Mouse (Mus musculus): ENCODE results near the gene Neto2. TPM values are rescaled to one million over a fixed set of nuclear protein-coding genes. Genes with fewer than 3 reads are reported as not detected.

The Neto2 gene
- polyA plus RNA-seq (2015; fragmentation: Nextera tagmentation; extraction: Ambion mirVana) = 41.2 and 42.3 TPM in 2 replicates

DNA sequence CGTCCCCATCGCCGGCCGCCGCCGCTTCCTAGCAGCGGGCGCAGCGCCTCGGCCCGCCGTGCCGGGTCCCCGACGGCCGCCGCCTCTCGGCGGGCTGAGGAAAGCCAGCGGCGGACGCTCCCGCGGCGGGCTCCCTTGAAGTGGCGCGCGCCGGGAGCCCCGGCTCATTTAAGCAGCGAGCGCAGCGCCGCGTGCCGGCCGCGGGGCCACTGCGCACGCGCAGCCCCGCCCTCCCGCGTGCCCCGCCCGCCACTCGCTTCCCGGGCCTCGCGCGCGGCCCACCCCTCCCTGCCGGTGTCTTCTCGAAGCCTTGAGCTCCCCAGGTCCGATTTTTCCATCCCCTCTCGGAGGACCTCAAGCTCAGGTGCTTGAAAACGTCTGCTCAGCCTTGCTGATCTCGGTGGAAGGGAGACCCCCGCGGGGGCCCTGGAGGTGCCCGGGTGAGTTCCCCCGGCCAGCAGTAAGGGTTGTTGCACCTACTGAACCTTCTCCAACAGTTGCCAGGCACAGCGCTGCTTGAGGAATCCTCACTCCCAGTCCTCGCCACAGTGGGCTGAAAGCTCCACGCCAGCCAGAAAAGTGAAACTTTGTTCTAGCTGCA, at the start of gene Neto2:
TSS of gene Neto2 (minus strand) at position 174 of the 601 bp plus-strand sequence.
- no peaks in the 10 kb centered on the region for H3K36me3 ChIP-seq
- peaks cover 13% of the 10 kb centered on the region for H3K27me3 ChIP-seq
- peak within 1 kb of the TSS; percentile 95 for H3K9ac ChIP-seq
- peak; percentile 91 for ATAC-seq (ENCODE audit: low read depth)
- H3K27ac ChIP-seq (replicated peaks) = peak within 1 kb of the TSS; percentile 98
- H3K4me1 ChIP-seq (replicated peaks) = peaks cover 12% of the 10 kb centered on the region
- H3K4me3 ChIP-seq = peak within 1 kb of the TSS; percentile 68
- 5% methylated on average over 59 of the region's 65 CpGs for whole genome bisulfite sequencing
- H3K9me3 ChIP-seq = no peaks in the 10 kb centered on the region
- peak within 1 kb of the TSS; percentile 73 for H3K4me2 ChIP-seq

DNA sequence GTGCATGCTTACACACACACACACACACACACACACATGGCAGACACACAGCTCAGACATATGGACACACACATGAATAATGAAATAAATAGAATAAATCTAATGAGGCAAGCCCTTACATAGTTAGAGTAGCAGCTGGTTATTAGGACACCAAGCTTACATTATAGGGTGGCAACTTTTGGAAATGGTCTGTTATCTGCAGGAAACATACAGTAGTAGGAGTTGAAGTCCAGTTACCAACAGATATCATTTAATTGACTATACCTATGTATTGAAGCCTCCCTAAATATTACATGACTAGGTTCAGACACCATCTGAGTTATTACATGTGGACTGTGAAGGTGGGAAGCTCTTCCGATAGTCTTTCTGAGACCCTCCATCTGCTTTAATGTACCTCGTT, 44.3 kb upstream of the Neto2 start:
- Histone ChIP-seq H3K27ac (replicated peaks) (no peak overlapping the region), H3K4me3 (no peak overlapping the region), H3K9ac (no peak overlapping the region), H3K4me2 (no peak overlapping the region), H3K9me3 (no peaks in the 10 kb centered on the region), H3K27me3 (no peaks in the 10 kb centered on the region), H3K36me3 (no peaks in the 10 kb centered on the region), H3K4me1 (replicated peaks) (no peaks in the 10 kb centered on the region)
- 96% methylated on average over 2 of the region's 2 CpGs for WGBS
- no peak for ATAC-seq (ENCODE audit: low read depth)

DNA sequence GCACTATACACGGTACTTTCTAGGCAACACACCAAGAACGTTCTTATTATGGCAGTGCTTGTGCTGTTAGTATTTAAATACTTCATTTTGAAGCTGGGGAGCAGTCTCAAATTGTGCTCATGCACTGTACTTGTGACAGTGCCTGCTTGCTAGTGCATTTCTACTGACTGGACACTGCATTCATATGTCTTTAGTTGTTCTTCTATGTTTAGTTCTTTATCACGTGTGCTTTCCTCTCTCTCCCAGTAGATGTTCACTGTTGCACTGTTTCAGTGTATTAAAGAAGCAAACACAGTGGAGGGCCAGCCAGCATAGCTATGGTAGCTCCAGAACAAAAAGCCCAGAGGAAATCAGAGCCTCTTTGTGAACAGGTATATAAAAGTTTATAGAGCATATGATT, 29.8 kb upstream of the Neto2 start:
- WGBS = 95% methylated on average over 3 of the region's 3 CpGs
- Histone ChIP-seq H3K27me3 (no peaks in the 10 kb centered on the region), H3K9me3 (no peaks in the 10 kb centered on the region), H3K4me1 (replicated peaks) (no peaks in the 10 kb centered on the region), H3K27ac (replicated peaks) (no peak overlapping the region), H3K4me3 (no peak overlapping the region), H3K36me3 (peaks cover 31% of the 10 kb centered on the region), H3K4me2 (no peak overlapping the region), H3K9ac (no peak overlapping the region)
- no peak for ATAC-seq (ENCODE audit: low read depth)

DNA sequence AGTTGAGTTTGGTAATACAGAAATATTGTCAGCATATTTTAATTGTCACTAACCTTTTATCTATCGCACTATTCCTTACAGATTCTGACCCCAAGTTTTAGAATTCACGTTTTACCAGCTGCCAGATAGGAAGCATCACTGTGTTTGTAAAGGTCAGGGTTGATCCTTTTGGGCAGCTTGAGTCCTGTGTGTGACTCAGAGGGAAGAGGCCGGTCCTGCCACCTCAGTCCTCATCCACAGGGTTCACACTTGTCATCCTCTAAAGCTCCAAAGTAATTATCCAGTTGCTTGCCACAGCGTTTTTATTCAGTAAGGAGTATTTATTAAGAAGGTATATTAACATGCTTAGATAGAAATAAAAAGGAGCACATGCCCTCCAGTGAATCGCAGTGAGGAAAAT, 16.5 kb upstream of the Neto2 start:
- no peak overlapping the region for H3K4me3 ChIP-seq
- no peaks in the 10 kb centered on the region for H3K4me1 ChIP-seq (replicated peaks)
- WGBS = 87% methylated on average over 5 of the region's 5 CpGs
- H3K27ac ChIP-seq (replicated peaks) = no peak overlapping the region
- peaks cover 20% of the 10 kb centered on the region; the same call in 1 of the 2 replicates for H3K36me3 ChIP-seq
- H3K9me3 ChIP-seq = no peaks in the 10 kb centered on the region
- H3K4me2 ChIP-seq = no peak overlapping the region
- ATAC-seq (ENCODE audit: low read depth) = no peak
- H3K27me3 ChIP-seq = no peaks in the 10 kb centered on the region
- H3K9ac ChIP-seq = no peak overlapping the region

DNA sequence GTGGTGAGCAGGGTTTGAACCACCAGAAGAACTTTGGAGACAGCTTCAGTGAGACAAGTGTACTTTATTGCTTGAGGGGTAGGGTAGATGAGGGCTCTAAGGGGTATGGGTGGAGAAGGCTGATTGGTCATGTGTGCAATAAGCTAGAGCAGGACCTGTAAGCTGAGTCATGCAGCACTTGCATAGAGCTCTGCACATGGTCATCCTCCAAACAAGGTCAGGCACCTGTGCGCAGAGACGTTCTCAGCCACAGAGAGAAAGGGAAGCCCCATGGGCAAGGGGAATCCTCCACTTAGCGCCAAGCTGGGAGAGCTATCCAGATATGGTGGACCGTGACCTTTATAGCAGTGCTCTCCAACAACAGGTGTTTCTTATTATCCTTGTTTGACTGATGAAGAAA, 16.0 kb upstream of the Neto2 start:
- Histone ChIP-seq H3K4me1 (replicated peaks) (no peaks in the 10 kb centered on the region), H3K27ac (replicated peaks) (no peak overlapping the region), H3K4me2 (no peak overlapping the region), H3K9me3 (no peaks in the 10 kb centered on the region), H3K4me3 (no peak overlapping the region), H3K27me3 (no peaks in the 10 kb centered on the region), H3K9ac (no peak overlapping the region), H3K36me3 (peaks cover 16% of the 10 kb centered on the region; the same call in 1 of the 2 replicates)
- WGBS = 97% methylated on average over 4 of the region's 4 CpGs
- ATAC-seq (ENCODE audit: low read depth) = no peak

DNA sequence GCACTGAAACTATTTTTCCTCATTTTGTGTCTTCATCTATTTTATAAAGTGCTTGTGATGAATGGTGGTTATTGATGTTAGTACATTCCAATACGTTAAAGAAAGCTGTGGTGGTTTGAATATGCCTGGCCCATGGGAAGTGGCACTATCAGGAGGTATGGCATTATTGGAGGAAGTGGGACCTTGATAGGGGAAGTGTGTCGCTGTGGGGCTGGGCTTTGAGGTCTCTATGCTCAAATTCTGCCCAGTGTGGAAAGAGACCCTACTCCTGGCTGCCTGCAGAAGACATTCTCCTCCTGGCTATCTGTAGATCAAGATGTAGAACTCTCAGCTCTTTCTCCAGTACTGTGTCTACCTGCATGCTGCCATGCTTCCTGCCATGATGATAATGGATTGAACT, 6.3 kb upstream of the Neto2 start:
- H3K4me1 ChIP-seq (replicated peaks) = no peaks in the 10 kb centered on the region
- H3K36me3 ChIP-seq = no peaks in the 10 kb centered on the region
- peaks cover 9% of the 10 kb centered on the region for H3K27me3 ChIP-seq
- no peaks in the 10 kb centered on the region for H3K9me3 ChIP-seq
- ATAC-seq (ENCODE audit: low read depth) = no peak
- WGBS = 81% methylated on average over 2 of the region's 2 CpGs
- no peak overlapping the region for H3K4me3 ChIP-seq
- no peak overlapping the region for H3K4me2 ChIP-seq
- H3K9ac ChIP-seq = no peak overlapping the region
- no peak overlapping the region for H3K27ac ChIP-seq (replicated peaks)

GRCm38 (mm10) chr8:85700101-85700750, 498 bp downstream of the Neto2 start:
- peak; percentile 98 for ATAC-seq (ENCODE audit: low read depth)
- Histone ChIP-seq H3K36me3 (no peaks in the 10 kb centered on the region), H3K4me2 (peak overlapping the region; percentile 73), H3K4me1 (replicated peaks) (peaks cover 12% of the 10 kb centered on the region), H3K4me3 (peak overlapping the region; percentile 68), H3K9ac (peak overlapping the region; percentile 95), H3K27me3 (peaks cover 13% of the 10 kb centered on the region), H3K27ac (replicated peaks) (peak overlapping the region; percentile 98), H3K9me3 (no peaks in the 10 kb centered on the region)
- WGBS = under 1% methylated on average over 83 of the region's 84 CpGs

DNA sequence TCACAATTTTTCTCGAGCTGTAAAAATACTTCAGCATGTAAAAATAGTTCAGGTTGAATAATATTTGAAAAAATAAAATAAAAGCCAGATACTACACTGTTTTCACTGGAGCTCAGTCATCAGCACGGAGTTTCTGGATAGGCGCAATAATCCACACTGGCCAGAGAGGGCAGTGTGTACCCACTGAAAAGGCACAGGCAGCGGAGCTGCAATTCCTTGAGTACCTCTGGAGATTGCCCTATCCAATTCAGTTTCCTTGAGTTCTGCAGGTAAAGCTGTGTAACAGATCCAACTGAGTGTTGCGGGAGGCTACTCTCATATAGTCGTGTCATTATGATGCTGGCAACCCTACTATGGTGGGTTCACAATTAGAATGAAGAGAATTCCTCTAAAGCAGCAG, 1.7 kb downstream of the Neto2 start:
- peak overlapping the region; percentile 73 for H3K4me2 ChIP-seq
- peak; percentile 32; the same call in 1 of the 2 replicates for ATAC-seq (ENCODE audit: low read depth)
- H3K36me3 ChIP-seq = no peaks in the 10 kb centered on the region
- no peak overlapping the region for H3K27ac ChIP-seq (replicated peaks)
- under 1% methylated on average over 6 of the region's 6 CpGs for WGBS
- H3K27me3 ChIP-seq = peaks cover 13% of the 10 kb centered on the region
- peak overlapping the region; percentile 28 for H3K4me3 ChIP-seq
- no peak overlapping the region for H3K9ac ChIP-seq
- peaks cover 12% of the 10 kb centered on the region for H3K4me1 ChIP-seq (replicated peaks)
- no peaks in the 10 kb centered on the region for H3K9me3 ChIP-seq

DNA sequence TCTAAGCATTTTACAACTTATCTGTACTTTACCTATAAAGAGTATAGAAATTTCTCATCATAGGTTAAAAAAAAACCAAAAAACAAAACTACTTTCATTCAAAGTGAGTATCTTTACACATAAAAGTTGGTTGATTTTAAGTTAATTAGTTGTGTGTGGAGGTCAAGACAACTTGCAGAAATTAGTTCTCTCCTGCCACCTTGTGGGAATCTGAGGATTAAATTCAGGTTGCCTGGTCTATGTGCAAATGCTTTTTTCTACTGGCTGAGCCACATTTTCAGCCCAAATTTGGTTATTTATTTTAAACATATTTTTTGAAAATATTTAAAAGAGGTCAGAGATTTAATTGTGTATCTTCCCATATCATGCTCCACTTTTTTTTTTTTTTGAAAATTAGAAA, 35.6 kb downstream of the Neto2 start:
- no peaks in the 10 kb centered on the region for H3K27me3 ChIP-seq
- H3K4me1 ChIP-seq (replicated peaks) = no peaks in the 10 kb centered on the region
- H3K9me3 ChIP-seq = no peaks in the 10 kb centered on the region
- H3K4me2 ChIP-seq = no peak overlapping the region
- no peak overlapping the region for H3K4me3 ChIP-seq
- no peak for ATAC-seq (ENCODE audit: low read depth)
- H3K36me3 ChIP-seq = peaks cover 11% of the 10 kb centered on the region
- H3K9ac ChIP-seq = no peak overlapping the region
- H3K27ac ChIP-seq (replicated peaks) = no peak overlapping the region

GRCm38 (mm10) chr8:85661995-85662394, 38.7 kb downstream of the Neto2 start:
- H3K36me3 ChIP-seq = peaks cover 7% of the 10 kb centered on the region
- ATAC-seq (ENCODE audit: low read depth) = no peak; the same call in 1 of the 2 replicates
- no peaks in the 10 kb centered on the region for H3K27me3 ChIP-seq
- no peak overlapping the region for H3K4me3 ChIP-seq
- no peak overlapping the region for H3K4me2 ChIP-seq
- no peaks in the 10 kb centered on the region for H3K4me1 ChIP-seq (replicated peaks)
- H3K27ac ChIP-seq (replicated peaks) = no peak overlapping the region
- WGBS = 57% methylated on average over 5 of the region's 5 CpGs
- no peak overlapping the region for H3K9ac ChIP-seq
- H3K9me3 ChIP-seq = no peaks in the 10 kb centered on the region

DNA sequence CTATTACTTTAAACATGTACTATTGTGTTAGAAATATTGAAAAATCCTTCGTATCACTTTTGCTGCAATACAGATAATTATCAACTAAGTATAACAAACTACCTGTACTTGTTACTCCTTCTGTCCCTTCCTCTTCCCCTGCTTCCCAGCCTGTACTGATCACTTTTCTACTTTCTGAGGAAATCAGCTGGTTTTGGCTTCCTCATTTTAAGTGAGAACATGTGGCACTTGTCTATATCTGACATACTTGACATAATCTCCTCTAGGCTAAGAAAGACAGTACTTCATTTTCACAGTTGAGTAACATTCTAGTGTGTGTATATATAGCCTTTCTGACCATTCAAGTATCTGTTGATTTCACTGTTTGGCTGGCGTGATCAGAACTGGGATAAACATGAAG, 49.5 kb downstream of the Neto2 start:
- Histone ChIP-seq H3K36me3 (peaks cover 29% of the 10 kb centered on the region), H3K4me1 (replicated peaks) (no peaks in the 10 kb centered on the region), H3K27ac (replicated peaks) (no peak overlapping the region), H3K4me3 (no peak overlapping the region), H3K27me3 (no peaks in the 10 kb centered on the region), H3K4me2 (no peak overlapping the region), H3K9ac (no peak overlapping the region), H3K9me3 (no peaks in the 10 kb centered on the region)
- 92% methylated on average over 2 of the region's 2 CpGs for WGBS
- no peak for ATAC-seq (ENCODE audit: low read depth)

GRCm38 (mm10) chr8:85648553-85648952, 52.2 kb downstream of the Neto2 start:
- Histone ChIP-seq H3K4me2 (no peak overlapping the region), H3K4me3 (no peak overlapping the region), H3K4me1 (replicated peaks) (no peaks in the 10 kb centered on the region), H3K27me3 (no peaks in the 10 kb centered on the region), H3K27ac (replicated peaks) (no peak overlapping the region), H3K36me3 (peaks cover 39% of the 10 kb centered on the region), H3K9ac (no peak overlapping the region), H3K9me3 (no peaks in the 10 kb centered on the region)
- no peak for ATAC-seq (ENCODE audit: low read depth)

Measured in neural tube, embryonic 13.5 days (tissue).